Mouse (Mus musculus) cerebellum, adult 2 months (tissue): ENCODE measurements around the gene Rabac1. TPM values are rescaled to one million over a fixed set of nuclear protein-coding genes. Genes with fewer than 3 reads are reported as not detected.
A peak's percentile ranks its signal among the peaks of the same experiment; 100 is the strongest.

Source experiments
- DNase-seq, 2 experiments: peaks; one replicate each; pipeline ENCODE4 v3.0.0; 2021
- H3K27ac ChIP-seq: fragments of 200-500 bp; 2 replicates; pipeline ENCODE4 v1.5.1; 2012; ENCODE audit warnings: low read length, control low read depth, inconsistent platforms; ENCODE audit not compliant: insufficient read depth
- H3K27me3 ChIP-seq: fragments of 200-500 bp; 2 replicates; pipeline ENCODE4 v1.6.1; 2012; ENCODE audit warnings: inconsistent platforms, mild to moderate bottlenecking, low read length, moderate library complexity; ENCODE audit not compliant: control insufficient read depth, insufficient read depth
- H3K4me1 ChIP-seq: fragments of 200-500 bp; 2 replicates; pipeline ENCODE4 v1.6.1; 2011; ENCODE audit warnings: low read length; ENCODE audit not compliant: control insufficient read depth, insufficient read depth
- H3K4me3 ChIP-seq: fragments of 200-500 bp; replicated peaks from 2 replicates; pipeline ENCODE3; 2011; ENCODE audit warnings: mild to moderate bottlenecking, low read depth, low read length, control low read depth; ENCODE audit not compliant: insufficient read depth
- CTCF ChIP-seq: fragments of 200-500 bp; IDR thresholded peaks from 2 replicates; pipeline ENCODE4 v1.5.1; 2011; ENCODE audit warnings: low read depth, mild to moderate bottlenecking, control low read depth, low read length, moderate library complexity, borderline replicate concordance; ENCODE audit not compliant: insufficient read depth
- POLR2A ChIP-seq: fragments of 200-500 bp; IDR thresholded peaks from 2 replicates; pipeline ENCODE4 v1.6.1; 2011; ENCODE audit warnings: low read length, control low read depth, borderline replicate concordance; ENCODE audit not compliant: insufficient read depth
- WGBS: fragments of 180-500 bp; shearing (Covaris S2); methylation state at CpG from one replicate; pipeline ENCODE4 v1.1.7; 2018; 5-methylcytosine and 5-hydroxymethylcytosine counted together
- polyA plus RNA-seq: library from polyadenylated mRNA; depleted of rRNA; stranded (reverse); fragments of >200 nt; gene quantifications from 2 replicates; pipeline ENCODE4 v1.2.3, GENCODE M21; 2012; rRNA removed

The Rabac1 gene
- polyA plus RNA-seq, 1 experiment, result 648 TPM

GRCm38 (mm10) chr7:24947316-24948048 lies 25.1 kb downstream of the Rabac1 start:
- DNase-seq, result no peak
- no peak overlapping the region for H3K4me3 ChIP-seq
- H3K27ac ChIP-seq, result no peak overlapping the region
- TF ChIP-seq CTCF (no peak), POLR2A (no peak)
- H3K4me1 ChIP-seq, result peaks cover 11% of the 10 kb centered on the region; the same call in 1 of the 2 replicates
- H3K27me3 ChIP-seq, result peaks cover 8% of the 10 kb centered on the region; the same call in 1 of the 2 replicates
- 57% methylated on average over 7 of the region's 7 CpGs for WGBS

DNA sequence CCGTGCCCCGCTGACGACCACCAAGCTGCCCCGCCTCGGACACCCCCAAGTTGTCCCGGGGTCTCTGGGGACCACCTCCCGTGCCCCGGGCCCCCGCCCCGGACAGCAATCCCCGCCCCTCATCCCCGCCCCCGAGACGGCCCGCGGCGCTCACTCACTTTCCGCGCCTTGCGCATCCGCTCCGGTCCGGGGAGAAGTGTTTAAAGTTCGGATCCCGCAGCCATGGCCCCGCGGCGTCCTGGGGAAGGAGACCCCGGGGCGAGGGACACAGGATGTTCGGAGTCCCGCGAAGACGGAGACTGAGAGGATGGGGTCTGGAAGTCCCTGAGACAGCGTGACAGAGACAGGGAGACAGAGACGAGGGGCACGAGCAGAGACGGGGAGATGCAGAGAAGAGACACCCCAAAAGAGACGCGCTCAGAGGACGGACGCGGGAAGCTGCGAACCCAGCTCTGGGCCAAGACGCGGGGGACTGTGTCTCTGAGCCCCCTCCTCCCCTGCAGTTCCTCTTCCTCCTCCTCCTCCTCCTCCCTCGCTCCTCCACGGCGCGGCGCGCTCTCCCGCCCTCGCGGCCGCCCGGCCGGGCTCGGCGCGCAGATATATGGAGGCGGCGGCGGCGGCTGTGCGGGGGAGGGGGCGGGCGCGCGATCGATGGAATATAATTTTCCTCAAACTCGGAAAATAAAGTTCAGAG lies 28.1 kb downstream of the Rabac1 start, which contains the start of gene Gm4881:
Gene Gm4881, minus strand, starts transcription at position 238 of the 694 bp plus-strand sequence.
- Histone ChIP-seq H3K27me3 (peaks cover 8% of the 10 kb centered on the region; the same call in 1 of the 2 replicates), H3K4me1 (peaks cover 11% of the 10 kb centered on the region; the same call in 1 of the 2 replicates), H3K27ac (no peak within 1 kb of the TSS), H3K4me3 (peak within 1 kb of the TSS; percentile 48)
- TF ChIP-seq POLR2A (no peak), CTCF (no peak)
- WGBS, result 1% methylated on average over 72 of the region's 72 CpGs
- DNase-seq, result no peak

DNA sequence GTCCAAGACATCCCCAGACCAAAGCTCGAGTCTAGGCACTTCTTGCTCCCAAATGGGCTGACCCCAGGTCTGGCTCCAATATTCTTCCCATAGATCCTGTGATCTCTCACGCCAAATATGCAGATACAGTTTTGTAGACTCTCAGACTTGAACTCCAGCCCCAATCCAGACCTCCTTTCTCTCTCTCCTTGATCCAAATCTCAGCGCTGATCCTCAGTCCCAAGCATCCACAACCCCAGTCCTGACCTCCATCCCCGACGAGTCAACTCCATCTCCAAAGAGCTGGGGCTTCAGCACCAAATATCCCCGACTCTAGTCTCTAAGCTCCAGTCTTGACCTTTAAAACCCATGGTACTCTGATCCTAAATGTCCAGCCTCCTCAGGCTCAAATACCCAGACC lies 28.9 kb downstream of the Rabac1 start:
- TF ChIP-seq POLR2A (no peak), CTCF (no peak)
- Histone ChIP-seq H3K27me3 (peaks cover 7% of the 10 kb centered on the region; the same call in 1 of the 2 replicates), H3K4me1 (peaks cover 10% of the 10 kb centered on the region; the same call in 1 of the 2 replicates), H3K27ac (no peak overlapping the region), H3K4me3 (no peak overlapping the region)
- 15% methylated on average over 6 of the region's 6 CpGs for WGBS
- DNase-seq, result no peak

DNA sequence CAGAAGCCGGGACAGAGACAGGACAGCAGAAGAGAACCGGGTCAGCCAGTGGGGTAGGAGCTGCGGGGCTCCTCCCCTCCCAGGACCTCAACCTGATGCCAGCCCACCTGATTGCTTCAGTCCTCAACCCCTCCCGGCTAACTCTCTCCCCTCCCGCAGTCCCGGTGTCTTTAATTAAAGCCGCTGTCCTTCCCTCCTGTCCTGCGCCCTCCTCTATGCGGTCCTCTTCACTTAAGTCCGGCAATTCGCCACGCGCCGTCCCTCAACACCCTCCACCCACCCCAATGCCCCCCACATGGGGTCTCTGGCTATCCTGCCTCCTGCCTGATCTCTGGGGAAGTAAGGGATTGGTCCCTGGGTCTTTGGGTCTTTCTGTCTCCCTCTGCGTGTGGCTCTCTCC lies 40.9 kb downstream of the Rabac1 start:
- TF ChIP-seq CTCF, result no peak
- no peak for TF ChIP-seq POLR2A
- no peak overlapping the region for H3K4me3 ChIP-seq
- WGBS, result 4% methylated on average over 15 of the region's 15 CpGs
- peaks cover 8% of the 10 kb centered on the region; the same call in 1 of the 2 replicates for H3K27me3 ChIP-seq
- no peak for DNase-seq
- no peak overlapping the region for H3K27ac ChIP-seq
- H3K4me1 ChIP-seq, result peaks cover 5% of the 10 kb centered on the region; the same call in 1 of the 2 replicates

- Histone ChIP-seq H3K4me3 (no peak overlapping the region), H3K27ac (no peak overlapping the region), H3K4me1 (peaks cover 5% of the 10 kb centered on the region; the same call in 1 of the 2 replicates), H3K27me3 (peaks cover 8% of the 10 kb centered on the region; the same call in 1 of the 2 replicates)
- TF ChIP-seq POLR2A, result no peak
- DNase-seq, result no peak
- 25% methylated on average over 6 of the region's 6 CpGs for WGBS
These were observed 42.1 kb downstream of the Rabac1 start for GRCm38 (mm10) chr7:24930475-24930874.

Other genes starting within 250 kb of the Rabac1 start
- not detected in 2 replicates for gene Gm4763, start 245.8 kb downstream of the Rabac1 start, polyA plus RNA-seq
- 0.11 and 0.17 TPM in 2 replicates for gene Cd177, start 212.4 kb downstream of the Rabac1 start, polyA plus RNA-seq
- 0.29 and 0.30 TPM in 2 replicates for gene Ceacam10, start 195.5 kb downstream of the Rabac1 start, polyA plus RNA-seq
- 4.8 and 6.4 TPM in 2 replicates for gene Gm9844, start 110.5 kb downstream of the Rabac1 start, polyA plus RNA-seq
- not detected in 2 replicates for gene Lypd4, start 102.8 kb downstream of the Rabac1 start, polyA plus RNA-seq
- gene Dmrtc2, start 102.7 kb downstream of the Rabac1 start, polyA plus RNA-seq, result not detected in 2 replicates
- gene Rps19, start 88.4 kb downstream of the Rabac1 start, polyA plus RNA-seq, result 282 and 314 TPM in 2 replicates
- 0.85 and 1.1 TPM in 2 replicates for gene Cd79a, start 75.4 kb downstream of the Rabac1 start, polyA plus RNA-seq
- 162 and 173 TPM in 2 replicates for gene Arhgef1, start 69.8 kb downstream of the Rabac1 start, polyA plus RNA-seq
- 1.00 and 1.4 TPM in 2 replicates for gene Gm4881, start 28.3 kb downstream of the Rabac1 start, polyA plus RNA-seq
- gene Atp1a3, start 33.2 kb upstream of the Rabac1 start, polyA plus RNA-seq, result 1,466 and 1,473 TPM in 2 replicates
- gene Grik5, start 99.6 kb upstream of the Rabac1 start, polyA plus RNA-seq, result 74.6 and 77.4 TPM in 2 replicates
- 44.3 and 45.7 TPM in 2 replicates for gene Zfp574, start 99.8 kb upstream of the Rabac1 start, polyA plus RNA-seq
- 8.4 and 10.6 TPM in 2 replicates for gene Pou2f2, start 207.0 kb upstream of the Rabac1 start, polyA plus RNA-seq
- 29.0 and 29.6 TPM in 2 replicates for gene Dedd2, start 247.9 kb upstream of the Rabac1 start, polyA plus RNA-seq
- 9.2 and 10.9 TPM in 2 replicates for gene Zfp526, start 248.7 kb upstream of the Rabac1 start, polyA plus RNA-seq